Mouse (Mus musculus): ENCODE results near the gene Ccdc194.
"Not testable (repeated sequence)": the region's sequence is repeated elsewhere in the genome, so short reads cannot be mapped to it uniquely, and the experiment has no call there.

Ccdc194 gene

DNA sequence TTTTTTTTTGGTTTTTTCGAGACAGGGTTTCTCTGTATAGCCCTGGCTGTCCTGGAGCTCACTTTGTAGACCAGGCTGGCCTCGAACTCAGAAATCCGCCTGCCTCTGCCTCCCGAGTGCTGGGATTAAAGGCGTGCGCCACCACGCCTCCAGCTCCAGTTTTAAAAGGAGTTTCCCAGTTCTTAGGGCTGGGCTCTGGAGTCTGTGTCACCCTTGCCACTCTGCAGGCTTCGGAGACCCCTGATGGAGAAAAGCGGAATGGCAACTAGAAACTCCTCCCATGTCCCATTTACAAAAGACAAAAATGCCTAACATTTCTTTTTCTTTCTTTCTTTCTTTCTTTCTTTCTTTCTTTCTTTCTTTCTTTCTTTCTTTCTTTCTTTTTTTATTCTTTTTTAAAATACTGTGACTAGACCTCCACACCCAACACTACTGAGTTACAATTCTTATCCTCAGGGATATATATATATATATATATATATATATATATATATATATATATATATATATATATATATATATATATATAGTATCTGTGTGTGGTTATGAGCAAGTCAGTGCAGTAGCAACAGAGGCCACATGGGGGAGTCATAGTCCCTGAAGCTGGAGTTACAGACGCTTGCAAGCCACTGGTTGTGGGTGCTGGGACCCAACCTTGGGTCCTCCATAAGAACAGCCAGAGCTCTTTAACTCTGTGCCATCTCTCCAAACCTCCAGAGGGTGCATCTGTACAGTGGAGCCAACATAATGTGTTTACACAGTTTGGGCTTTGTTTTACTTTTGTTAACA lies 6.3 kb downstream of the Ccdc194 start:
- in situ Hi-C loops (cut with MboI; ENCODE audit: unreplicated experiment in 2 of 2): not testable (repeated sequence)

- in situ Hi-C loops (cut with MboI; ENCODE audit: unreplicated experiment in 2 of 2): no loop called here
Measured at GRCm38 (mm10) chr8:71516786-71517185, 8.7 kb downstream of the Ccdc194 start.

DNA sequence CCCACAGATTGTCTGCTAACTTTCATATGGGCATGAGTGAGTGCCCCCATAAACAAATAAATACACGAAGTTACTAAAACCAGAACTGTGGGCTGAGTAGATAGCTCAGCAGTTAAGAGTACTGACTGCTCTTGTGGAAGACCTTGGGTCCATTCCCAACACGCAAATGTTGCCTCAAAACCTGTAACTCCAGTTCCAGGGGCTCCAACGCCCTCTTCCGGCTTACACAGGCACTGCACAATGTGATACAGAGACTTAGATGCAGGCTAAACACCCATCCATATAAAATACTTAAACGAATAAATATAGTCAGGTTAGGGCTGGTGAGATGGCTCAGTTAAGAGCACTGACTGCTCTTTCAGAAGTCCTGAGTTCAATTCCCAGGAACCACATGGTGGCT lies 10.5 kb downstream of the Ccdc194 start:
- in situ Hi-C loops (cut with MboI; ENCODE audit: unreplicated experiment in 2 of 2): no loop called here

GRCm38 (mm10) chr8:71513018-71513754 lies 12.3 kb downstream of the Ccdc194 start:
- in situ Hi-C loops (cut with MboI; ENCODE audit: unreplicated experiment in 2 of 2): no loop called here

- in situ Hi-C loops (cut with MboI; ENCODE audit: unreplicated experiment in 2 of 2): no loop called here
Measured at GRCm38 (mm10) chr8:71511644-71512043, 13.9 kb downstream of the Ccdc194 start, which contains the start of gene Plvap. Plvap (minus strand) TSS chr8:71511752.

- in situ Hi-C loops (cut with MboI; ENCODE audit: unreplicated experiment in 2 of 2): no loop called here
Measured at GRCm38 (mm10) chr8:71509316-71509715, 16.2 kb downstream of the Ccdc194 start.

DNA sequence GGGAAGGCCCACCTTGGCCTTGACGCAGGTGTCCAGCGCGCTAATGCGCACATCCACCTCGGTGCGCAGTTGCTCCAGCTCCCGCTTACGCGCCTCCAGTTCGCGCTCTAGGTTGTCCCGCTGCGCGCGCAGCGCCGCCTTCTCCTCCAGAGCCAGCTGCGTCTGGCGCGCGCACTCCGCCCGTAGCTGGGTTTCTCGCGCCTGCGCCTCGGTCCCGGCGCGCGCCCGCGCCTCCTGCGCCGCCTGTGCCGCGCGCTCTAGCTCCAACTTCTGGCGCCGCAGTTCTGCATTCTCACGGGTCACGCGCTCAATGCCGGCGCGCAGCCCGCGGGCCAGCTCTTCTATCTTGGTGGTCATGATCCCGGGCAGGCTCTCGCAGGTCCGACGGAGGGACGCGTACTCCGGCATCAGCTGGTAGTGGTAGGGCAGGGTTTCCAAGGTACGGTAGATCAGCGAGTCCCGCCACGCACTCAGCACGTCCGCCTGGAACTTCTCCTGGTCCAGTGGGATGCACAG lies 17.9 kb downstream of the Ccdc194 start:
- in situ Hi-C loops (cut with MboI; ENCODE audit: unreplicated experiment in 2 of 2): no loop called here

- in situ Hi-C loops (cut with MboI; ENCODE audit: unreplicated experiment in 2 of 2): no loop called here
Measured at GRCm38 (mm10) chr8:71505979-71506378, 19.5 kb downstream of the Ccdc194 start.

DNA sequence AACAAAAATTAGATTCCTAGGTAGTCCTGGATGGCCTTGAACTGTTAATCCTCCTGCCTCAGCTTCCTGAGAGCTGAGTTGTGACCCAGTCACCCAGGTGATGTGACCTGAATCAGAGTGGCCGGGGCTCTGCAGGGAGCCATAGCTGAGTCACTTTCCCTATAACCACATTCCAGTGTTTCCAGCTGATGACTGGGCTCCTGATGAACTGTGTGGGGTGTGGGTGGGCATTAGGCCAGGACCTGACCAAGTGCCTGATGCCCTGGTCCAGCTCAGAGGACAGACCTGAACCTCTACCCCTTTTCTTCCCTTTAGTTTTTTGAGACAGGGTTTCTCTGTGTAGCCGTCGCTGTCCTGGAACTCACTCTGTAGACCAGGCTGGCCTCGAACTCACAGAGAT lies 20.2 kb downstream of the Ccdc194 start:
- in situ Hi-C loops (cut with MboI; ENCODE audit: unreplicated experiment in 2 of 2): no loop called here

GRCm38 (mm10) chr8:71504349-71504748 lies 21.2 kb downstream of the Ccdc194 start:
- in situ Hi-C loops (cut with MboI; ENCODE audit: unreplicated experiment in 2 of 2): no loop called here

DNA sequence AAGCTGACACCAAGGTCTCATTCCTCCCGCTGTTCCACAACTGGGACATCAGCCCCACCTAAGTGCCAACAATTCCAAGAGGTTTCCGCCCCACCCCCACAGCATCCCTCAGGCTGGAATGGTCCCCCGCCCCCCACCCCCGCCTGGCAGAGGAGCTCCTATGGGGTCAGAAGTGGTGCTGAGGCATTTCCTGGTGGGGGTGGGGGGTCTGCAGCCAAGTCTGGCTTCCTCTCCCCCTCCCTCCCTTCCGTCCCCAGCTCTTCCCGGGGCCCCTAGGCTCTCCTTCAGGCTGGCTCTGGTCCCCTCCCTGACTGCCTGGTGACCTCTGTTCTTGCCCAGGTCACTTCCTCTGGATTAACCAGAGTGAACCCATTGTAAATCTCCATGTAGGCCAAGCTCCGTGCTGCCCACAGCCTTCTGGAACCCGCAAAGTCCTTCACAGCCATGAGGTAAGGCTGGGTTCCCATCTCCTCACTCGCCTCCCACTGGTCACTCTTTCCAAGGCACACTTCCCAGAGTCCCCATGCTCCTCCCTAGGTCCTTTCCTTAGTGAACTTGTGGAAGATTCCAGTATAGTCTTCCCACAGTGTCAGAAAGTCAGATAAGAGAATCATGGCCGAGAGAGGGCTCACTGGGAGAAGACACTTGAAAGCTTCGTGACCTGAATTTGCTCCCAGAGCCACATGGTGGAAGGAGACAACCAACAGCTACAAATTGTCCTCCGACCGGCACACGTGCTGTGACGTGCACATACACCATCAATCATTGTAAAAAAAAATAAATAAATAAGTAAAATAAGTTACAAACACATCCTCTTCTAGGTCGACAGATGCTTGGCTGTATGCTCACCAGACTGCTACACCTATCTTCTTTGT lies 26.5 kb downstream of the Ccdc194 start:
- in situ Hi-C loops (cut with MboI; ENCODE audit: unreplicated experiment in 2 of 2): no loop called here

DNA sequence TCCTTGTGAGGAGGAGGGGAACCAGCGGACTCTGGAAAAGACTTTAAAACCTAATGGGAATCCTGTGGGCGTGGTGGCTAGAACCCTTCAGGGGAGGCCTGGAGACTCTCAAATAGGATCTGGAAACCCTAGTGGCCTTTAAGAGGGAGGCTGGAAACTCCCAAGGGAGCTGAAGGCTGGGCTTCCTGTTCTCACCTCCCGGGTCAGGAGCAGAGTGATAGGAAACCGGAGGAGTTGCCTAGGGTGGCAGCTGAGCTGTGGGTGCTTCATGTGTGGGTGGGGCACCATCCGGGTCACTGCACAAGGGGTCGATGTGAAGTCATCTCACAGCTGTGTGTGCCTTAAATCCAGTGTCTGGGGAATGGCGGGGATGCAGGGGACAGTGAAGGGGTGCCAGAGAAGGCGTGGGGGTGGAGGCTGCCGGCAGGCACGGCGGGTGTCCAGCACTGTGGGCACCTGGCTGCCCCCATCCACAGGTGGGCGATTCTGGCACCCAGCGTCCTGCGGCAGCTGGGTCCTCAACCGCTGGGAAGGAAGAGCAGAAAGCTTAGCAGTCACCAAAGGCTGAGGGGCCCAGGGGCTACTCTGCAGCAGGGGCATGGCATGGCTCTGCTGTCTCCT lies 27.5 kb downstream of the Ccdc194 start:
- in situ Hi-C loops (cut with MboI; ENCODE audit: unreplicated experiment in 2 of 2): no loop called here

- in situ Hi-C loops (cut with MboI; ENCODE audit: unreplicated experiment in 2 of 2): no loop called here
Measured at GRCm38 (mm10) chr8:71497077-71497645, 28.4 kb downstream of the Ccdc194 start.

DNA sequence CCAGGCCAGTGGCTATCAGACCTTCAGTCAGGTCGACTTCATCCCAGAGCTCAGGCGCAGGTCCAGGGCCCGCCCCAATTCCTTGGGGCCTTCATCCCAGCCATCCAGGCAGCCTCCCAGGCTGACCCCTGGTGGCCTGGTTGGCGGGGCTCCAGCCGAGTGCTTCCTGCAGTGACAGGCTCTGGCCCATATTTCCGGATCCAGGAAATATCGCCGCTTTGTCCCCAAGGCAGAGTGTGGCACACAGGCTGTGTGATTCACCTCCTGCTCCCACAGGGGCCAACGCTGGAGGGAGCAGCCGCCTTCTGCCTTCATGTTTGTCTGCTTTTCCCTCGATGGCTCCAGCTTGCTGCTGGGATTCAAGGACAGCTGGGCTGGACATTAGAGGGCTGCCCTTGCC lies 29.0 kb downstream of the Ccdc194 start:
- in situ Hi-C loops (cut with MboI; ENCODE audit: unreplicated experiment in 2 of 2): no loop called here

DNA sequence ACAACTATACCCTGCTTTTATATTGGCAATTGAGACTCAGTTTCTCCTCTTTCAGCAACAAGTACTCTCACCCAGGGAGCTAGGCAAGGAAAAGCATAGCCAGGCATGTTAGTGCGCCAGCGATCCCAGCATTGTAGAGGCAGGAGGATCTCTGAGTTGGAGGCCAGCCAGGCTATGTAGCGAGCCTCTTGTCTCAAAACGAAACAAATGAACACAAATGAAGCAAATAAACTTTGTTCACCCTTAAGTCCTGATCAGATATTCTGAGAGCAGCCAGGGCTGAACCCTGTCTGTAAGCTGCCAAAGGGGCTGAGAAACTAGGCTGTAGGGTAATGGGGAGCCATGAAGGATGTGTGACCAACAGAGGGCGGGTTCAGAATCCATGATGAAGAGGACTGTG lies 29.7 kb downstream of the Ccdc194 start:
- in situ Hi-C loops (cut with MboI; ENCODE audit: unreplicated experiment in 2 of 2): no loop called here

- in situ Hi-C loops (cut with MboI; ENCODE audit: unreplicated experiment in 2 of 2): no loop called here
Measured at GRCm38 (mm10) chr8:71495039-71495438, 30.5 kb downstream of the Ccdc194 start.

GRCm38 (mm10) chr8:71488454-71488853 lies 37.1 kb downstream of the Ccdc194 start:
- in situ Hi-C loops (cut with MboI; ENCODE audit: unreplicated experiment in 2 of 2): no loop called here

DNA sequence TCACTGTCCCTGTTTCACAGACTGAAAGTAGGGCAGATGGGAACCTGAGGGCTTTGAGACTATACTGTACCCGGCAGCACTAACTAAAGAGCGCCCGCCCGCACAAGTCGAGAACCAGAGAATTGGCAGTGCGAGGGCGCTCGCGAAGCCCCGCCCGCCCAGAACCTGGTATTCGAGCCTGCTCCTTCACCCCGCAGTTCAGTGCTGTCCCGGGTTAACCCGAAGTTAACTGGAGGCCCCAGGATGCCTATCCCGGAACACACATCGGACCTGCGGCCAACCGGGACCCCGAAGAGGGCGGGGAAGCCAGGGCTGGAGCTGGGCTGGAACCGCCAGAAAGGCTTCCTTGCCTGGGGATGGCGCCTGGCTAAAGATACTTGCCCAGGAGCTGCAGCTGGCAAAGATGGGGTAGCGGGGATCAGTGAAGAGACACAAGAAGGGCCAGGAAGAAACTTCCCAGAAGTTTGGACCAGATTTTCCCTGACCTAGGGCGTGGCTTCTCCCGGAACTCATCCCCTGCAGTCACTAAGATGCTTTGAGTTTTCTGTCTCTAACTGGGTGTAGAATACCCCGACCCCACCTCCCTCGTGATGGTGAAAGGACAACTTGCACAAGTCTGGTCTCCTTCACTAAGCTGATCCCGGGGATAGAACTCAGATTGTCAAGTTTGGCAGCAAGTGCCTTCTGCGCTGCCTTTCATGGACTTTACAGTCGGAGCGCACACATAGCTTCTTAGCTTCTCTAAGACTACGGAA lies 37.6 kb downstream of the Ccdc194 start, which contains the start of gene Gtpbp3:
Gtpbp3 (plus strand) TSS at position 413 of the 755 bp plus-strand sequence.
- in situ Hi-C loops (cut with MboI; ENCODE audit: unreplicated experiment in 2 of 2): no loop called here

DNA sequence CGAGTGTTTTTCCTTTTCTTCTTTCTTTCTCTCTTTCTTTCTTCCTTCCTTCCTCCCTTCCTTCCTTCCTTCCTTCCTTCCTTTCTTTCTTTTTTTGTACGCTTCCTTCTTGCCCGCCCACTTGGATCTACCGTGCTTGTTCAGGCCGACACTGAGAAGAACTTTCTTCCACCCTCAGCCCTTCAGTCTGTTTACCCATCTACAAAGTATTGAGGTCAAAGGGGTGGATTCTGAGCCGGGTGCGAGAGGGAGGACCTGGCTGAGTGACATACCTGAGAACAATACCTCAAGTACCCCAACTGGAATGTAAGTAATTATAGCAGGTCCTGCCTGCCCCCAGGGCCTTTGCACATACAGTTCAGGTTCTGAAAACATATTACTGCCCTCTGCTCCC lies 39.4 kb downstream of the Ccdc194 start:
- in situ Hi-C loops (cut with MboI; ENCODE audit: unreplicated experiment in 2 of 2): no loop called here
